Mouse (Mus musculus): ENCODE results near the gene Mlx.

DNA sequence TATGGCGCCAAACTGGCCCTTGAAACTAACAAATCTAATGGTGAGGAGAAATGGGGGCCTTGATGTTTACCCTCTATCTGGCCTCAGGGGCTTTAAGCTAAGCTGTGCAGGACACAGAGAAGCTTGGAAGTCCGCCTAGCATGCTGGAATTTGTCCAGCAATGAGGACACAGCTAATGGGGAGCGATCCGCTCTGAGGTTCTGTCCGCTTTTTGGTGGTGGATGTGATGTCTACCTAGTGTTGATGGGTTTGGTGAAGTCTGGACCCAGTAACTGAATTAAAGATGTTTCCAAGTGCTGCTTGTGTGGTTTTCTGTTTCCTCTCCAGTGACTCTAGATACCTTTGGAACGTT lies 778 bp upstream of the Mlx start:
- no peak for TF ChIP-seq CTCF (conservative IDR thresholded peaks at IDR 0.05; ENCODE audit: low read length)
- no peak for TF ChIP-seq POU5F1 (IDR thresholded peaks at IDR 0.05; ENCODE audit: borderline replicate concordance, low read length)
- TF ChIP-seq NANOG (IDR thresholded peaks at IDR 0.05; ENCODE audit: borderline replicate concordance, low read length): no peak

All from E14TG2a.4 (cell line).